Mouse (Mus musculus) heart, postnatal 0 days (tissue): ENCODE results near the gene Fgf8.

Experiments used
- CTCF ChIP-seq: IDR thresholded peaks from 2 replicates; pipeline ENCODE4 v1.5.1; 2016; ENCODE audit warnings: antibody characterized with exemption, control low read depth, low read depth
- EP300 ChIP-seq: IDR thresholded peaks from 2 replicates; pipeline ENCODE4 v1.6.1; 2016; ENCODE audit warnings: antibody characterized with exemption, low read depth

DNA sequence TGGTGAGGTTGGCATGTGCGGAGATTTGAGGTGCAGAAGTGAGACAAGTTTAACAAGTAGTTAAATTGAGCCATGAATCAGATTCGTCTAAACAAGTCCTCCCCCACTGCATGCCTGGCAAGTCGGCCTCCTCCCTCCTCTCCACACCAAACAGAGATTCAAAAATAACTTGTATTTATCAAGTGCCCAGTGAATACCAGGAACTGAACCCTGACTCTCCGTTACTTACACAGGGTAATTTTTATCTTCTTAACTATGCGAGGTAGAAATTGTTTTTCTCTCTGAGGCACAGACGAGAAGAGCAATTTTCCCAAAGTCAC lies 46.5 kb downstream of the Fgf8 start:
- TF ChIP-seq EP300 (no peak), CTCF (no peak)
